Mouse (Mus musculus) liver, adult 2 months (tissue): ENCODE data around the gene Sgms1.

ENCODE experiments used
- CTCF ChIP-seq: fragments of 200-500 bp; IDR thresholded peaks from 2 replicates; pipeline ENCODE4 v1.5.1; 2011; ENCODE audit warnings: low read depth, low read length, control low read depth
- POLR2A ChIP-seq: fragments of 200-500 bp; IDR thresholded peaks from 2 replicates; pipeline ENCODE4 v1.6.1; 2011; ENCODE audit warnings: low read length, control low read depth; ENCODE audit not compliant: insufficient read depth; ENCODE audit errors: extremely low read depth

- no peak for TF ChIP-seq CTCF
- TF ChIP-seq POLR2A = no peak
These were observed 265.4 kb downstream of the Sgms1 start for GRCm38 (mm10) chr19:32124155-32124554.
